Mouse (Mus musculus) CH12.LX (cell line): ENCODE measurements around the gene Gm20532. TPM values are rescaled to one million over a fixed set of nuclear protein-coding genes. Genes with fewer than 3 reads are reported as not detected.
A peak's percentile ranks its signal among the peaks of the same experiment; 100 is the strongest.

ENCODE experiments used
- DNase-seq: peaks from one replicate; pipeline ENCODE4 v3.0.0-alpha.2; 2013; ENCODE audit errors: extremely low read depth
- H3K27ac ChIP-seq: 2 replicates; pipeline ENCODE4 v1.5.1; 2012; ENCODE audit warnings: low read depth, mild to moderate bottlenecking, control low read depth, moderate library complexity; ENCODE audit not compliant: insufficient read depth
- H3K27me3 ChIP-seq: replicated peaks from 2 replicates; pipeline ENCODE3; 2012; ENCODE audit warnings: inconsistent platforms
- H3K36me3 ChIP-seq, 2 experiments: replicated peaks in 1 of 2; 2 replicates each; pipeline versions ENCODE3 to v1.6.1; 2012; ENCODE audit warnings: inconsistent platforms in 1 of 2, low read length in 1 of 2, mild to moderate bottlenecking in 1 of 2, mixed read lengths in 1 of 2, moderate library complexity in 1 of 2; ENCODE audit not compliant: control insufficient read depth in 1 of 2, insufficient read depth in 1 of 2
- H3K4me1 ChIP-seq, 2 experiments: 2 replicates each; pipeline ENCODE4 v1.6.1; 2012; ENCODE audit warnings: inconsistent platforms in 1 of 2, moderate library complexity in 1 of 2; ENCODE audit not compliant: insufficient read depth in 2 of 2, control insufficient read depth in 1 of 2
- H3K4me2 ChIP-seq: 2 replicates; pipeline ENCODE4 v1.6.1; 2012; ENCODE audit warnings: low read depth, mild to moderate bottlenecking, control low read depth; ENCODE audit not compliant: poor library complexity, insufficient read depth, severe bottlenecking
- H3K4me3 ChIP-seq, 3 experiments: fragments of 150-350 bp in 1 of 3; sonication (generic) in 1 of 3; replicated peaks in 1 of 3; 2 replicates each; pipeline versions ENCODE3 to v1.5.1; 2011 to 2012; ENCODE audit warnings: low read depth in 2 of 3, low read length in 2 of 3, mild to moderate bottlenecking in 2 of 3, moderate library complexity in 2 of 3, control low read depth in 1 of 3, improper control_type of control experiment in 1 of 3, inconsistent platforms in 1 of 3, mixed read lengths in 1 of 3; ENCODE audit not compliant: poor library complexity in 1 of 3
- H3K79me2 ChIP-seq: replicated peaks from 2 replicates; pipeline ENCODE4 v1.6.1; 2012; ENCODE audit warnings: mild to moderate bottlenecking, moderate library complexity; ENCODE audit not compliant: control insufficient read depth, poor library complexity, insufficient read depth, severe bottlenecking; ENCODE audit errors: extremely low read depth
- H3K9ac ChIP-seq: 2 replicates; pipeline ENCODE4 v1.6.1; 2012; ENCODE audit warnings: low read depth, mild to moderate bottlenecking, control low read depth, moderate library complexity; ENCODE audit not compliant: insufficient read depth
- H3K9me3 ChIP-seq: replicated peaks from 2 replicates; pipeline ENCODE3; 2012; ENCODE audit warnings: low read length, inconsistent platforms, mixed read lengths
- CHD1 ChIP-seq: IDR thresholded peaks from 2 replicates; pipeline ENCODE4 v1.6.1; 2012; ENCODE audit warnings: low read depth, low read length, improper control_type of control experiment, inconsistent platforms
- CHD2 ChIP-seq: IDR thresholded peaks from 2 replicates; pipeline ENCODE4 v1.6.1; 2011; ENCODE audit warnings: low read length, improper control_type of control experiment
- CTCF ChIP-seq, 2 experiments: IDR thresholded peaks in 1 of 2; conservative IDR thresholded peaks in 1 of 2; 2 replicates each; pipeline ENCODE4 v1.5.1; 2011 to 2012; ENCODE audit warnings: low read depth in 2 of 2, low read length in 2 of 2, improper control_type of control experiment in 1 of 2, inconsistent platforms in 1 of 2, mild to moderate bottlenecking in 1 of 2, moderate library complexity in 1 of 2
- ELF1 ChIP-seq: IDR thresholded peaks from 2 replicates; pipeline ENCODE4 v1.6.1; 2014; ENCODE audit warnings: low read depth, mild to moderate bottlenecking, inconsistent platforms, low read length, improper control_type of control experiment
- EP300 ChIP-seq: IDR thresholded peaks from 2 replicates; pipeline ENCODE4 v1.6.1; 2011; ENCODE audit warnings: low read length, improper control_type of control experiment
- ETS1 ChIP-seq: conservative IDR thresholded peaks from 2 replicates; pipeline ENCODE4 v1.6.1; 2012; ENCODE audit warnings: low read depth, mild to moderate bottlenecking, inconsistent platforms, low read length, improper control_type of control experiment, moderate library complexity
- GABPA ChIP-seq: IDR thresholded peaks from 2 replicates; pipeline ENCODE4 v1.6.1; 2012; ENCODE audit warnings: low read depth, low read length, improper control_type of control experiment, inconsistent platforms; ENCODE audit not compliant: insufficient replicate concordance
- JUN ChIP-seq: IDR thresholded peaks from 2 replicates; pipeline ENCODE4 v1.6.1; 2011; ENCODE audit warnings: low read depth, mild to moderate bottlenecking, low read length, improper control_type of control experiment, moderate library complexity; ENCODE audit not compliant: insufficient read depth
- JUND ChIP-seq: conservative IDR thresholded peaks from 2 replicates; pipeline ENCODE4 v1.6.1; 2011; ENCODE audit warnings: low read depth, low read length, improper control_type of control experiment
- MYC ChIP-seq: IDR thresholded peaks from 2 replicates; pipeline ENCODE4 v1.6.1; 2011; ENCODE audit warnings: low read depth, mild to moderate bottlenecking, improper control_type of control experiment, low read length
- RAD21 ChIP-seq: IDR thresholded peaks from 2 replicates; pipeline ENCODE4 v1.6.1; 2011; ENCODE audit warnings: low read depth, mild to moderate bottlenecking, low read length, improper control_type of control experiment, moderate library complexity
- RCOR1 ChIP-seq: conservative IDR thresholded peaks from 2 replicates; pipeline ENCODE4 v1.6.1; 2012; ENCODE audit warnings: low read depth, mild to moderate bottlenecking, inconsistent platforms, low read length, improper control_type of control experiment
- SIN3A ChIP-seq: IDR thresholded peaks from 2 replicates; pipeline ENCODE4 v1.6.1; 2012; ENCODE audit warnings: low read length, improper control_type of control experiment, inconsistent platforms
- UBTF ChIP-seq: IDR thresholded peaks from 2 replicates; pipeline ENCODE4 v1.6.1; 2012; ENCODE audit warnings: low read depth, mild to moderate bottlenecking, inconsistent platforms, low read length, improper control_type of control experiment, moderate library complexity
- USF1 ChIP-seq: IDR thresholded peaks from 2 replicates; pipeline ENCODE4 v1.6.1; 2014; ENCODE audit warnings: low read depth, mild to moderate bottlenecking, inconsistent platforms, low read length, improper control_type of control experiment
- USF2 ChIP-seq: conservative IDR thresholded peaks from 2 replicates; pipeline ENCODE4 v1.6.1; 2011; ENCODE audit warnings: low read depth, low read length, improper control_type of control experiment
- ZMIZ1 ChIP-seq: IDR thresholded peaks from 2 replicates; pipeline ENCODE4 v1.6.1; 2012; ENCODE audit warnings: low read depth, mild to moderate bottlenecking, inconsistent platforms, low read length, improper control_type of control experiment
- ZNF384 ChIP-seq: IDR thresholded peaks from 2 replicates; pipeline ENCODE4 v1.6.1; 2012; ENCODE audit warnings: low read depth, low read length, improper control_type of control experiment, inconsistent platforms
- dilution Hi-C: fragments of 300-500 bp; cut with MboI; formaldehyde crosslinking; loops from 2 replicates; pipeline ENCODE4 v1.14.3; 2020; ENCODE audit warnings: low sequenced_read_pairs; ENCODE audit not compliant: extremely low pct_unique_long_range_greater_than_20kb, extremely low pct_ligation_motif_present
- in situ Hi-C: fragments of 300-500 bp; cut with MboI; formaldehyde crosslinking; loops from 3 replicates; pipeline ENCODE4 v1.14.3; 2019; ENCODE audit warnings: low sequenced_read_pairs, low pct_ligation_motif_present, low pct_unique_long_range_greater_than_20kb, mixed read lengths
- polyA plus RNA-seq: library from polyadenylated mRNA; unstranded; fragments of >175 nt; gene quantifications from 2 replicates; pipeline ENCODE4 v1.2.1, GENCODE M21; 2012; ENCODE audit warnings: low read depth; ENCODE audit not compliant: insufficient read length
- total RNA-seq, 2 experiments: library from RNA; depleted of rRNA; stranded (reverse); fragments of 300-350 nt in 1 of 2; fragments of >200 nt in 1 of 2; gene quantifications; 2 replicates each; pipeline ENCODE4 v1.2.3; 2012 to 2014

The Gm20532 gene
- total and polyA plus RNA-seq, 3 experiments, result not detected

GRCm38 (mm10) chr2:26641006-26641647 lies 54.7 kb downstream of the Gm20532 start:
- dilution Hi-C loops, result no loop called here
- TF ChIP-seq CTCF (conservative IDR thresholded peaks at IDR 0.05 in 1 of 2, IDR thresholded peaks at IDR 0.05 in 1 of 2; ENCODE audit: low read depth in 2 of 2, low read length in 2 of 2) (no peak), ZMIZ1 (no peak), EP300 (no peak), GABPA (no peak), USF1 (no peak), MYC (no peak), RCOR1 (no peak), UBTF (no peak), ELF1 (no peak), ETS1 (no peak), USF2 (no peak), CHD2 (no peak), ZNF384 (no peak), JUND (no peak), CHD1 (no peak), JUN (no peak)
- no peak overlapping the region for H3K4me3 ChIP-seq
- H3K4me1 ChIP-seq, result peaks cover 6 to 31% of the 10 kb centered on the region in 2 experiments
- H3K4me2 ChIP-seq, result no peak overlapping the region
- H3K27ac ChIP-seq, result no peak overlapping the region
- peaks cover 18 to 29% of the 10 kb centered on the region in 2 experiments for H3K36me3 ChIP-seq
- H3K9me3 ChIP-seq, result no peaks in the 10 kb centered on the region
- peaks cover 2% of the 10 kb centered on the region for H3K27me3 ChIP-seq
- H3K79me2 ChIP-seq, result peaks cover 29% of the 10 kb centered on the region
- H3K9ac ChIP-seq, result no peak overlapping the region
- in situ Hi-C loops, result loop anchor here (5.0 kb wide), 1 partner anchor 396 kb away; no protein-coding TSS in a partner anchor
- no peak for DNase-seq

GRCm38 (mm10) chr2:26643942-26644341 lies 57.5 kb downstream of the Gm20532 start:
- dilution Hi-C loops (no loop called here), in situ Hi-C loops (loop anchor here (5.0 kb wide), 1 partner anchor 393 kb away; no protein-coding TSS in a partner anchor)
- Histone ChIP-seq H3K27me3 (peaks cover 2% of the 10 kb centered on the region), H3K79me2 (peaks cover 11% of the 10 kb centered on the region), H3K4me3 (no peak overlapping the region), H3K27ac (no peak overlapping the region), H3K9me3 (no peaks in the 10 kb centered on the region), H3K4me1 (peaks cover 0 to 10% of the 10 kb centered on the region in 2 experiments; a peak in 2 of 4 replicates), H3K4me2 (no peak overlapping the region), H3K36me3 (peaks cover 0 to 2% of the 10 kb centered on the region in 2 experiments), H3K9ac (no peak overlapping the region)
- peak; percentile 64 for DNase-seq
- TF ChIP-seq CTCF (conservative IDR thresholded peaks at IDR 0.05 in 1 of 2, IDR thresholded peaks at IDR 0.05 in 1 of 2; ENCODE audit: low read depth in 2 of 2, low read length in 2 of 2) (peak; percentile 65 to 81), ELF1 (0 out of 2 replicates have a peak, but pooled peaks have one; percentile 22), SIN3A (no peak), RAD21 (peak; percentile 24)
